Mouse (Mus musculus) R1 (cell line): ENCODE measurements around the gene S1pr5.
A peak's percentile ranks its signal among the peaks of the same experiment; 100 is the strongest.
"Not testable (repeated sequence)": the region's sequence is repeated elsewhere in the genome, so short reads cannot be mapped to it uniquely, and the experiment has no call there.

Experiments
- DNase-seq: peaks from one replicate; pipeline ENCODE4 v3.0.0-alpha.2; 2018; ENCODE audit warnings: low read depth, low spot score

Gene S1pr5

GRCm38 (mm10) chr9:21248326-21248725 is at the start of gene S1pr5:
Gene S1pr5, minus strand, starts transcription at chr9:21248443.
- DNase-seq = no peak

- no peak for DNase-seq
Observed at GRCm38 (mm10) chr9:21292271-21292670, 44.0 kb upstream of the S1pr5 start.

- not testable (repeated sequence) for DNase-seq
Observed at GRCm38 (mm10) chr9:21291868-21292267, 43.6 kb upstream of the S1pr5 start.

- DNase-seq = peak; percentile 100
Observed at GRCm38 (mm10) chr9:21291022-21291787, 43.0 kb upstream of the S1pr5 start, which contains the start of gene Cdkn2d. Gene Cdkn2d, minus strand, starts transcription at chr9:21291407.

- peak; percentile 65 for DNase-seq
Observed at GRCm38 (mm10) chr9:21290589-21290988, 42.3 kb upstream of the S1pr5 start.

- no peak for DNase-seq
Observed at GRCm38 (mm10) chr9:21289337-21289671, 41.1 kb upstream of the S1pr5 start.

GRCm38 (mm10) chr9:21288404-21289336 is 40.4 kb upstream of the S1pr5 start:
- DNase-seq = no peak

- DNase-seq = peak; percentile 99
Observed at GRCm38 (mm10) chr9:21287571-21288402, 39.5 kb upstream of the S1pr5 start, which contains the start of gene Kri1. Gene Kri1, minus strand, starts transcription at chr9:21287969.

GRCm38 (mm10) chr9:21286753-21287152 is 38.5 kb upstream of the S1pr5 start:
- DNase-seq = no peak

- DNase-seq = no peak
Observed at GRCm38 (mm10) chr9:21283994-21284393, 35.8 kb upstream of the S1pr5 start.

GRCm38 (mm10) chr9:21283591-21283990 is 35.3 kb upstream of the S1pr5 start:
- peak; percentile 74 for DNase-seq

GRCm38 (mm10) chr9:21277776-21278175 is 29.5 kb upstream of the S1pr5 start:
- DNase-seq = no peak

GRCm38 (mm10) chr9:21276307-21276706 is 28.1 kb upstream of the S1pr5 start:
- no peak for DNase-seq

GRCm38 (mm10) chr9:21275727-21276126 is 27.5 kb upstream of the S1pr5 start:
- DNase-seq = no peak

- no peak for DNase-seq
Observed at GRCm38 (mm10) chr9:21275013-21275710, 26.9 kb upstream of the S1pr5 start.

- DNase-seq = no peak
Observed at GRCm38 (mm10) chr9:21274336-21274735, 26.1 kb upstream of the S1pr5 start.

GRCm38 (mm10) chr9:21273520-21274228 is 25.4 kb upstream of the S1pr5 start:
- DNase-seq = no peak

GRCm38 (mm10) chr9:21273094-21273493 is 24.9 kb upstream of the S1pr5 start:
- no peak for DNase-seq

GRCm38 (mm10) chr9:21272391-21272790 is 24.1 kb upstream of the S1pr5 start:
- no peak for DNase-seq

- DNase-seq = not testable (repeated sequence)
Observed at GRCm38 (mm10) chr9:21269590-21269989, 21.3 kb upstream of the S1pr5 start.
